31 mouse cellular contexts compared by ENCODE assay signal in genomic region chr6:101422084-101422954, GRCm38 (mm10). TPM values are rescaled to one million over a fixed set of nuclear protein-coding genes. Genes with fewer than 3 reads are reported as not detected.
DNase-seq lines count a peak whose midpoint lies in the region; ATAC-seq and TF ChIP-seq lines count a peak whose summit lies in the region.
"Had no signal": no experiment of that assay in that cellular context is flagged by ENCODE, and none has a peak within 500 bp of the region (broad histone marks: within the 10 kb centered on the region; RNA-seq: fewer than 3 reads in every experiment).

No protein-coding gene starts in this region.

- no peak overlapping the region for H3K9ac ChIP-seq in midbrain, embryonic 12.5 days (replicated peaks)
- no peak overlapping the region for H3K9ac ChIP-seq in midbrain, embryonic 16.5 days (ENCODE audit: low read depth, low read length)
- H3K9ac ChIP-seq in forebrain, embryonic 14.5 days (ENCODE audit: low read length), result no peak overlapping the region
- H3K9ac ChIP-seq: embryonic facial prominence, embryonic 15.5 days; hindbrain, embryonic 15.5 days; kidney, embryonic 15.5 days; limb, embryonic 15.5 days; liver, embryonic 13.5 days had no signal

- DNase-seq in brain, embryonic 18.5 days (ENCODE audit: low read depth, low spot score), result peak; percentile 32
- peak; percentile 78 for DNase-seq in forebrain, embryonic 14.5 days (ENCODE audit: low spot score)
- peak; percentile 9 for DNase-seq in retina, postnatal 1 day
- no peak for DNase-seq in left cerebral cortex, adult 11 months (ENCODE audit: low spot score)
- no peak for DNase-seq in left cerebral cortex, adult 2 months (ENCODE audit: extremely low spot score in 1 of 2, low spot score in 2 of 2)
- DNase-seq: adrenal gland, postnatal 14 days; cerebellum, adult 2 months; cerebellum, postnatal 14 days; gastrocnemius, adult 2 months; gastrocnemius, postnatal 36 days; heart, adult 18-20 months; heart, postnatal 4 days; kidney, adult 18-20 months; kidney, postnatal 25 days; liver, embryonic 13.5 days; lung, adult 18-20 months; lung, postnatal 4 days; right cerebral cortex, postnatal 14 days; thymus, postnatal 4 days had no signal

- TF ChIP-seq CTCF in left cerebral cortex, adult 2 months (IDR thresholded peaks at IDR 0.05), result no peak

- 47% methylated on average over 10 of the region's 10 CpGs for WGBS in midbrain, embryonic 12.5 days
- 37% methylated on average over 10 of the region's 10 CpGs for WGBS in midbrain, embryonic 16.5 days
- 18% methylated on average over 10 of the region's 10 CpGs for WGBS in forebrain, embryonic 14.5 days

- H3K9me3 ChIP-seq in midbrain, embryonic 12.5 days, result no peaks in the 10 kb centered on the region
- H3K9me3 ChIP-seq in midbrain, embryonic 16.5 days (replicated peaks; ENCODE audit: control insufficient read depth, low read length, poor library complexity, severe bottlenecking), result no peaks in the 10 kb centered on the region
- H3K9me3 ChIP-seq in forebrain, embryonic 14.5 days (replicated peaks; ENCODE audit: control insufficient read depth, low read length), result no peaks in the 10 kb centered on the region
- H3K9me3 ChIP-seq: embryonic facial prominence, embryonic 10.5 days; embryonic facial prominence, embryonic 15.5 days; hindbrain, embryonic 15.5 days; kidney, embryonic 15.5 days; limb, embryonic 10.5 days; limb, embryonic 15.5 days; liver, embryonic 13.5 days; megakaryocyte, embryonic 14.5 days had no signal

- peaks cover 6% of the 10 kb centered on the region; the same call in 1 of the 2 replicates for H3K27me3 ChIP-seq in midbrain, embryonic 12.5 days
- no peaks in the 10 kb centered on the region for H3K27me3 ChIP-seq in midbrain, embryonic 16.5 days (ENCODE audit: control insufficient read depth, insufficient read depth, low read depth, low read length)
- H3K27me3 ChIP-seq in forebrain, embryonic 14.5 days (replicated peaks; ENCODE audit: control insufficient read depth, insufficient read depth, low read length), result no peaks in the 10 kb centered on the region
- H3K27me3 ChIP-seq: embryonic facial prominence, embryonic 15.5 days; hindbrain, embryonic 15.5 days; kidney, embryonic 15.5 days; liver, embryonic 13.5 days; megakaryocyte, embryonic 14.5 days had no signal

- H3K4me3 ChIP-seq in midbrain, embryonic 12.5 days, result no peak overlapping the region
- H3K4me3 ChIP-seq in midbrain, embryonic 16.5 days (ENCODE audit: low read depth, low read length), result no peak overlapping the region
- no peak overlapping the region for H3K4me3 ChIP-seq in forebrain, embryonic 14.5 days (ENCODE audit: low read depth, low read length)
- H3K4me3 ChIP-seq in left cerebral cortex, adult 2 months, result no peak overlapping the region
- H3K4me3 ChIP-seq: embryonic facial prominence, embryonic 10.5 days; embryonic facial prominence, embryonic 15.5 days; gastrocnemius, adult 2 months; hindbrain, embryonic 15.5 days; kidney, embryonic 15.5 days; limb, embryonic 10.5 days; limb, embryonic 15.5 days; liver, embryonic 13.5 days; megakaryocyte, embryonic 14.5 days had no signal

- intact Hi-C loops in left cerebral cortex, adult 2 months (cut with DNase I), result no loop called here

- H3K4me2 ChIP-seq in midbrain, embryonic 12.5 days (replicated peaks), result no peak overlapping the region
- H3K4me2 ChIP-seq in midbrain, embryonic 16.5 days (ENCODE audit: low read length), result no peak overlapping the region
- H3K4me2 ChIP-seq in forebrain, embryonic 14.5 days (ENCODE audit: low read length), result no peak overlapping the region
- H3K4me2 ChIP-seq: embryonic facial prominence, embryonic 15.5 days; heart, embryonic 11.5 days; hindbrain, embryonic 15.5 days; kidney, embryonic 15.5 days; limb, embryonic 15.5 days; liver, embryonic 13.5 days had no signal

- H3K27ac ChIP-seq in midbrain, embryonic 12.5 days (replicated peaks), result no peak overlapping the region
- H3K27ac ChIP-seq in midbrain, embryonic 16.5 days (ENCODE audit: low read length), result no peak overlapping the region
- H3K27ac ChIP-seq in forebrain, embryonic 14.5 days (ENCODE audit: low read depth, low read length), result no peak overlapping the region
- no peak overlapping the region for H3K27ac ChIP-seq in left cerebral cortex, adult 2 months
- H3K27ac ChIP-seq: embryonic facial prominence, embryonic 10.5 days; embryonic facial prominence, embryonic 15.5 days; gastrocnemius, adult 2 months; hindbrain, embryonic 15.5 days; kidney, embryonic 15.5 days; limb, embryonic 10.5 days; limb, embryonic 15.5 days; liver, embryonic 13.5 days had no signal

- H3K4me1 ChIP-seq in midbrain, embryonic 12.5 days, result peaks cover 9% of the 10 kb centered on the region; the same call in 1 of the 2 replicates
- no peaks in the 10 kb centered on the region for H3K4me1 ChIP-seq in midbrain, embryonic 16.5 days (ENCODE audit: control insufficient read depth, insufficient read depth, low read length)
- peaks cover 12% of the 10 kb centered on the region for H3K4me1 ChIP-seq in forebrain, embryonic 14.5 days (ENCODE audit: control insufficient read depth, insufficient read depth, low read length)
- H3K4me1 ChIP-seq: embryonic facial prominence, embryonic 10.5 days; embryonic facial prominence, embryonic 15.5 days; hindbrain, embryonic 15.5 days; kidney, embryonic 15.5 days; limb, embryonic 10.5 days; limb, embryonic 15.5 days; liver, embryonic 13.5 days; megakaryocyte, embryonic 14.5 days had no signal

- H3K36me3 ChIP-seq in midbrain, embryonic 12.5 days, result no peaks in the 10 kb centered on the region
- H3K36me3 ChIP-seq in midbrain, embryonic 16.5 days (ENCODE audit: control insufficient read depth, insufficient read depth, low read length), result no peaks in the 10 kb centered on the region
- H3K36me3 ChIP-seq in forebrain, embryonic 14.5 days (ENCODE audit: control insufficient read depth, insufficient read depth, low read length), result no peaks in the 10 kb centered on the region
- H3K36me3 ChIP-seq: embryonic facial prominence, embryonic 10.5 days; embryonic facial prominence, embryonic 15.5 days; hindbrain, embryonic 15.5 days; kidney, embryonic 15.5 days; limb, embryonic 10.5 days; limb, embryonic 15.5 days; liver, embryonic 13.5 days had no signal

- peak; percentile 58; the same call in 1 of the 2 replicates for ATAC-seq in midbrain, embryonic 12.5 days (ENCODE audit: low FRiP score, low read depth)
- ATAC-seq in midbrain, embryonic 16.5 days, result no peak
- peak; percentile 62 for ATAC-seq in forebrain, embryonic 14.5 days
- ATAC-seq: CD4-positive, CD25-positive, alpha-beta regulatory T cell, adult 4 months; lung, postnatal 0 days had no signal

RNA-seq across cellular contexts. Expression of gene Pdzrn3, which starts 44.6 kb away (rescaled TPM):
- 15.3 and 19.5 TPM in 2 replicates for polyA plus RNA-seq in midbrain, embryonic 12.5 days (2016; fragmentation: Nextera tagmentation; extraction: Ambion mirVana)
- 20.3 and 25.9 TPM in 2 replicates for polyA plus RNA-seq in midbrain, embryonic 16.5 days (2015; fragmentation: Nextera tagmentation; extraction: Ambion mirVana)
- 16.5 and 17.0 TPM in 2 replicates for polyA plus RNA-seq in forebrain, embryonic 14.5 days (2014; fragmentation: Nextera tagmentation; extraction: Ambion mirVana)
- 10 to 100 TPM; 47.9 to 50.8 TPM for total RNA-seq in left cerebral cortex, adult 2 months (2021)
- polyA plus RNA-seq: CD4-positive, CD25-positive, alpha-beta regulatory T cell, adult 4 months had no signal

Comparison
In these comparisons a context has a peak if more than half of its experiments do, and no peak if none do; other contexts are left out.
1. DNase-seq: peak in brain, embryonic 18.5 days (single experiment), forebrain, embryonic 14.5 days (single experiment) and retina, postnatal 1 day (single experiment); none in left cerebral cortex, adult 11 months (single experiment) and left cerebral cortex, adult 2 months (0 of 2).